Mouse (Mus musculus) duodenum, adult 2 months (tissue): Measurements from ENCODE around the gene Gm8206. TPM values are rescaled to one million over a fixed set of nuclear protein-coding genes. Genes with fewer than 3 reads are reported as not detected.

Experiments
- polyA plus RNA-seq: library from polyadenylated mRNA; depleted of rRNA; stranded (reverse); fragments of >200 nt; gene quantifications from 2 replicates; pipeline ENCODE4 v1.2.3, GENCODE M21; 2012; ENCODE audit warnings: low replicate concordance; rRNA removed

Gm8206 gene
- polyA plus RNA-seq = not detected in 2 replicates

GRCm38 (mm10) chr14:6093842-6094241 lies at the start of gene Gm8206:
Gene Gm8206, minus strand, starts transcription at chr14:6093942.

DNA sequence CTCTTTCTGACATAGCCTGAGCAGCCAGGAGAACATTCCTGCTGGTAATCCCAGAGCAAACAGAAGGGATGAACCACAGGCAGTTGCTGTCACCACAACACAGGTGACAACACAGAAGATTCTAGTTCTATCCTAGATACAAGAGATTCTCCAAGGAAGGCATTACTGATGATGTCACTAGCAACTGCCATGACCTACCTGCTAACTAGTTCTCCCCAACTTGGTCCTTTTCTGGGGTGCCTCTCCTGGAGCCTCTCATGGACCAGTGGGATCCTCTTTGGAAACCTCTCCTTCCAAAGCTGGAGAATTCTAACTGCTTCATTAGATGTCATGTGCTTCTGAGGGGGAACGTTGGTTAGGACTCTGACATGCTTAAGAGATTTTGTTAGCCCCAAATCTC lies 32.0 kb upstream of the Gm8206 start, which contains the start of gene Gm3476:
Gene Gm3476, minus strand, starts transcription at position 101 of the 400 bp plus-strand sequence.

DNA sequence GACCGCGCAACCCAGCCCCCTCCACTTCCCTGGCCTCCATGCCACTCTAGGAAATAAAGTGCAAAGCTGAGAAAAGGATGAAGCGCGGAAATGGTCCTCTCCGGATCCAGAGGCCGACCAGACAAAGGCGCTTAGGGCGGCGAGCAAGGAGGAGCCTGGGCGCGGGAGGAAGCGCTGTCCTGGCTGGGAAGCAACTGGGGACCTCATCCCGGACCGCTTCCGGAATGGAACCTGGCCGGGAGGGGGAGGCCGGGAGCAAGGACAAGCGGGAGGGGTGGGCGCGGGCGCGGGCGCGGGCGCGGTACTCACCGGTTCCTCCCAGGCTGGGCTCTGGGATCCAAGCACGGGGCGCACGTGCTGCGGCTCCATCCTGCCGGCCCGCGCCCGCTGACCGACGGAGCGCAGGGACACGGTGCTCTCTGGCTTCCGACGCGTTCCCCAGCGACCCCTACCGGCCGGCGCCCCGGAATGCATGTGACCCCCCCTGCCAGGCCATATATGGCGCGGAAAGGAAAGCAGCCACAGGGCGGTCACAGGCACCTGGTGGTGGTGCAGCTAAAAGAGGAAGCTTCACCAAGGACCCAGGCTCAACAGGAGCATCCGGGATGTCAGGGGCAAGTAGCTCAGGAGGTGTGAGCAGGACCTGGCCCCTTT lies 14.7 kb upstream of the Gm8206 start, which contains the start of gene Gm3468:
Gene Gm3468, minus strand, starts transcription at position 394 of the 654 bp plus-strand sequence.

DNA sequence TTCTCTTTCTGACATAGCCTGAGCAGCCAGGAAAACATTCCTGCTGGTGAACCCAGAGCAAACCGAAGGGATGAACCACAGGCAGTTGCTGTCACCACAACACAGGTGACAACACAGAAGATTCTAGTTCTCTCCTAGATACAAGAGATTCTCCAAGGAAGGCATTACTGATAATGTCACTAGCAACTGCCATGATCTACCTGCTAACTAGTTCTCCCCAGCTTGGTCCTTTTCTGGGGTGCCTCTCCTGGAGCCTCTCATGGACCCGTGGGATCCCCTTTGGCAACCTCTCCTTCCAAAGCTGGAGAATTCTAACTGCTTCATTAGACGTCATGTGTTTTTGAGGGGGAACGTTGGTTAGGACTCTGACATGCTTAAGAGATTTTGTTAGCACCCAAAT lies 35.6 kb downstream of the Gm8206 start, which contains the start of gene Gm6337:
Gene Gm6337, minus strand, starts transcription at position 101 of the 400 bp plus-strand sequence.

DNA sequence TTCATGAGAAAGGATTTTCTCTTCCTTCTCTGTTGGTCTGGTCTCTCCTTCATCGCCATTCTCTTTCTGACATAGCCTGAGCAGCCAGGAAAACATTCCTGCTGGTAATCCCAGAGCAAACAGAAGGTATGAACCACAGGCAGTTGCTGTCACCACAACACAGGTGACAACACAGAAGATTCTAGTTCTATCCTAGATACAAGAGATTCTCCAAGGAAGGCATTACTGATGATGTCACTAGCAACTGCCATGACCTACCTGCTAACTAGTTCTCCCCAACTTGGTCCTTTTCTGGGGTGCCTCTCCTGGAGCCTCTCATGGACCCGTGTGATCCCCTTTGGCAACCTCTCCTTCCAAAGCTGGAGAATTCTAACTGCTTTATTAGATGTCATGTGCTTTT lies 114.7 kb downstream of the Gm8206 start, which contains the start of gene Gm3453:
Gene Gm3453, minus strand, starts transcription at position 101 of the 400 bp plus-strand sequence.

Other genes with a start within 250 kb of the Gm8206 start
- not detected in 2 replicates for gene Gm8237, start 213.6 kb downstream of the Gm8206 start, polyA plus RNA-seq
- gene Gm3248, start 132.2 kb downstream of the Gm8206 start, polyA plus RNA-seq = not detected in 2 replicates
- gene Gm3453, start 114.8 kb downstream of the Gm8206 start, polyA plus RNA-seq = not detected in 2 replicates
- gene Gm6337, start 35.7 kb downstream of the Gm8206 start, polyA plus RNA-seq = not detected in 2 replicates
- gene Gm3468, start 14.7 kb upstream of the Gm8206 start, polyA plus RNA-seq = not detected in 2 replicates
- gene Gm3476, start 31.9 kb upstream of the Gm8206 start, polyA plus RNA-seq = not detected in 2 replicates
- gene Gm21560, start 125.3 kb upstream of the Gm8206 start, polyA plus RNA-seq = not detected in 2 replicates
- gene Gm3411, start 193.3 kb upstream of the Gm8206 start, polyA plus RNA-seq = 0.21 TPM in 1 of 2 replicates, not detected in the other
- not detected in 2 replicates for gene Gm21103, start 210.9 kb upstream of the Gm8206 start, polyA plus RNA-seq
- gene Gm3618, start 249.7 kb upstream of the Gm8206 start, polyA plus RNA-seq = not detected in 2 replicates